ENCODE assay signal across 8 mouse cellular contexts in genomic region chr2:165074937-165075336, GRCm38 (mm10). TPM values are rescaled to one million over a fixed set of nuclear protein-coding genes. Genes with fewer than 3 reads are reported as not detected.
DNase-seq lines count a peak whose midpoint lies in the region; ATAC-seq and TF ChIP-seq lines count a peak whose summit lies in the region.

No protein-coding gene starts in this region.

- H3K27ac ChIP-seq in midbrain, embryonic 11.5 days (ENCODE audit: low read depth, low read length) = no peak overlapping the region
- H3K27ac ChIP-seq in small intestine, adult 2 months (ENCODE audit: insufficient read depth, low read depth, low read length) = no peak overlapping the region

- no peak overlapping the region for H3K9ac ChIP-seq in midbrain, embryonic 11.5 days (ENCODE audit: low read length)

- peaks cover 33% of the 10 kb centered on the region for H3K27me3 ChIP-seq in midbrain, embryonic 11.5 days (ENCODE audit: control insufficient read depth, insufficient read depth, low read length)
- peaks cover 20% of the 10 kb centered on the region; the same call in 1 of the 2 replicates for H3K27me3 ChIP-seq in small intestine, adult 2 months (ENCODE audit: control insufficient read depth, insufficient read depth, low read length)

- no peak for TF ChIP-seq POLR2A in small intestine, adult 2 months (IDR thresholded peaks at IDR 0.05; ENCODE audit: low read depth, low read length)

- TF ChIP-seq CTCF in small intestine, adult 2 months (IDR thresholded peaks at IDR 0.05; ENCODE audit: extremely low read depth, insufficient read length, insufficient replicate concordance, low read depth, low read length) = peak; percentile 90; the same call in 1 of the 2 replicates

- no peak overlapping the region for H3K4me2 ChIP-seq in midbrain, embryonic 11.5 days

- H3K36me3 ChIP-seq in midbrain, embryonic 11.5 days (ENCODE audit: control insufficient read depth, insufficient read depth, low read length) = no peaks in the 10 kb centered on the region
- no peaks in the 10 kb centered on the region for H3K36me3 ChIP-seq in small intestine, adult 2 months (ENCODE audit: control insufficient read depth, insufficient read depth, low read length)

- peak; percentile 81 to 94 for DNase-seq in adrenal gland, adult (ENCODE audit: inconsistent age in 2 of 2, low spot score in 1 of 2)
- peak; percentile 95 for DNase-seq in cerebellum, postnatal 14 days
- DNase-seq in frontal cortex, postnatal 25 days (ENCODE audit: low spot score in 2 of 2) = peak; percentile 84 to 88
- DNase-seq in induced T-regulatory cell, adult 2 months (ENCODE audit: low read depth) = peak; percentile 79
- DNase-seq in left cerebral cortex, adult 18-20 months (ENCODE audit: low spot score in 2 of 2) = peak; percentile 88 to 90
- DNase-seq in midbrain, embryonic 11.5 days (ENCODE audit: low spot score, missing footprints) = peak; percentile 99
- DNase-seq in yolk sac, embryonic 10.5 days (ENCODE audit: low spot score) = peak; percentile 48

- H3K9me3 ChIP-seq in midbrain, embryonic 11.5 days (ENCODE audit: control insufficient read depth, low read length) = no peaks in the 10 kb centered on the region

- H3K4me1 ChIP-seq in midbrain, embryonic 11.5 days (ENCODE audit: control insufficient read depth, insufficient read depth, low read length) = peaks cover 33% of the 10 kb centered on the region
- H3K4me1 ChIP-seq in small intestine, adult 2 months (ENCODE audit: control insufficient read depth, insufficient read depth, insufficient read length, low read length) = no peaks in the 10 kb centered on the region

- 37% methylated on average over 2 of the region's 2 CpGs for WGBS in midbrain, embryonic 11.5 days
- WGBS in small intestine, adult 2 months = 43% methylated on average over 2 of the region's 2 CpGs

- H3K4me3 ChIP-seq in midbrain, embryonic 11.5 days (ENCODE audit: low read depth, low read length) = no peak overlapping the region
- H3K4me3 ChIP-seq in small intestine, adult 2 months (ENCODE audit: low read depth, low read length) = no peak overlapping the region

- peak; percentile 41 for ATAC-seq in midbrain, embryonic 11.5 days (ENCODE audit: low FRiP score)

RNA-seq across cellular contexts. Expression of gene 1700025C18Rik, which starts 15.6 kb away (rescaled TPM):
- total RNA-seq in left cerebral cortex, adult 18-20 months (2021) = not detected
- not detected in 2 replicates for polyA plus RNA-seq in midbrain, embryonic 11.5 days (2014; fragmentation: Nextera tagmentation; extraction: Ambion mirVana)
- not detected in 2 replicates for polyA plus RNA-seq in small intestine, adult 2 months (2012; rRNA removed)

RNA-seq across cellular contexts. Expression of gene Cd40, which starts 19.5 kb away (rescaled TPM):
- under 1 TPM; 0.44 to 0.80 TPM for total RNA-seq in left cerebral cortex, adult 18-20 months (2021)
- 5.6 and 7.3 TPM in 2 replicates for polyA plus RNA-seq in midbrain, embryonic 11.5 days (2014; fragmentation: Nextera tagmentation; extraction: Ambion mirVana)
- 4.7 and 6.4 TPM in 2 replicates for polyA plus RNA-seq in small intestine, adult 2 months (2012; rRNA removed)

RNA-seq across cellular contexts. Expression of gene Ncoa5, which starts 40.3 kb away (rescaled TPM):
- total RNA-seq in left cerebral cortex, adult 18-20 months (2021) = 10 to 100 TPM; 53.4 to 56.8 TPM
- 76.9 and 85.6 TPM in 2 replicates for polyA plus RNA-seq in midbrain, embryonic 11.5 days (2014; fragmentation: Nextera tagmentation; extraction: Ambion mirVana)
- polyA plus RNA-seq in small intestine, adult 2 months (2012; rRNA removed) = 8.6 and 16.5 TPM in 2 replicates

Comparison
In these comparisons a context has a peak if more than half of its experiments do, and no peak if none do; other contexts are left out.
1. DNase-seq: peak in every context shown above with its lines; median percentile 99 in midbrain, embryonic 11.5 days; 95 in cerebellum, postnatal 14 days; 89 in left cerebral cortex, adult 18-20 months; 88 in adrenal gland, adult; 86 in frontal cortex, postnatal 25 days; 79 in induced T-regulatory cell, adult 2 months; 48 in yolk sac, embryonic 10.5 days.